Mouse (Mus musculus): Measurements from ENCODE around the gene Cadm2. TPM values are rescaled to one million over a fixed set of nuclear protein-coding genes. Genes with fewer than 3 reads are reported as not detected.

Cadm2 gene
- polyA plus RNA-seq, 1 experiment from 2014 or later, result 65.6 TPM

- H3K4me2 ChIP-seq (ENCODE audit: low read depth, low read length), result no peak overlapping the region
- no peak overlapping the region for H3K27ac ChIP-seq (ENCODE audit: low read depth, low read length)
- H3K36me3 ChIP-seq (ENCODE audit: control insufficient read depth, insufficient read depth, low read length), result no peaks in the 10 kb centered on the region
- H3K4me1 ChIP-seq (ENCODE audit: control insufficient read depth, insufficient read depth, low read length), result no peaks in the 10 kb centered on the region
- H3K4me3 ChIP-seq (ENCODE audit: low read depth, low read length), result no peak overlapping the region
- no peak for ATAC-seq (ENCODE audit: low read depth)
- H3K9ac ChIP-seq (replicated peaks; ENCODE audit: low read depth, low read length), result no peak overlapping the region
- H3K9me3 ChIP-seq (ENCODE audit: control insufficient read depth, low read length), result no peaks in the 10 kb centered on the region
- no peaks in the 10 kb centered on the region for H3K27me3 ChIP-seq (ENCODE audit: control insufficient read depth, insufficient read depth, low read length)
- WGBS, result 87% methylated on average over 4 of the region's 4 CpGs
Observed at GRCm38 (mm10) chr16:66643606-66644005, 977.1 kb downstream of the Cadm2 start.

DNA sequence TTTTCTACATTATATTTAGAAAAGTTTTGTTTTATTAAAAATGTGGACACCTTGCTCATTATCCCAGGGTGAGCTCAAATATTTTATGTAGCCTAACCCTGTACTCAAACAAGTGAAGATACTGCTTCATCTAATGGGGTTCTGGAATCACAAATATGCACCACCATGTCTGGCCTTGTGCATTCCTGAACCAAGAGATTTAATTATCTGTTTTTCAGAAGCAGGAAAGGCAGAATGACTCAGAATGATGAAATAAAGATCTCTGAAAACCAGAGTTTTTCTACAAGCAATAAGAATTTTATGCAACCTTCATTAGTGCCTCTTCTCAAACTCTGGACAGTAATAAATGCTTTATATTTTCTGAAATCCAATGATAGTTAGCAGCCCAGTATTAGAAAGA lies 993.2 kb downstream of the Cadm2 start:
- no peaks in the 10 kb centered on the region for H3K9me3 ChIP-seq (ENCODE audit: control insufficient read depth, low read length)
- H3K4me3 ChIP-seq (ENCODE audit: low read depth, low read length), result no peak overlapping the region
- no peak overlapping the region for H3K27ac ChIP-seq (ENCODE audit: low read depth, low read length)
- no peak overlapping the region for H3K9ac ChIP-seq (replicated peaks; ENCODE audit: low read depth, low read length)
- no peaks in the 10 kb centered on the region for H3K36me3 ChIP-seq (ENCODE audit: control insufficient read depth, insufficient read depth, low read length)
- H3K4me2 ChIP-seq (ENCODE audit: low read depth, low read length), result no peak overlapping the region
- no peaks in the 10 kb centered on the region for H3K4me1 ChIP-seq (ENCODE audit: control insufficient read depth, insufficient read depth, low read length)
- no peaks in the 10 kb centered on the region for H3K27me3 ChIP-seq (ENCODE audit: control insufficient read depth, insufficient read depth, low read length)
- ATAC-seq (ENCODE audit: low read depth), result no peak

GRCm38 (mm10) chr16:66622423-66622822 lies 998.3 kb downstream of the Cadm2 start:
- no peaks in the 10 kb centered on the region for H3K36me3 ChIP-seq (ENCODE audit: control insufficient read depth, insufficient read depth, low read length)
- ATAC-seq (ENCODE audit: low read depth), result no peak
- H3K27me3 ChIP-seq (ENCODE audit: control insufficient read depth, insufficient read depth, low read length), result no peaks in the 10 kb centered on the region
- no peak overlapping the region for H3K9ac ChIP-seq (replicated peaks; ENCODE audit: low read depth, low read length)
- H3K4me1 ChIP-seq (ENCODE audit: control insufficient read depth, insufficient read depth, low read length), result no peaks in the 10 kb centered on the region
- WGBS, result 53% methylated on average over 1 of the region's 1 CpGs
- H3K4me2 ChIP-seq (ENCODE audit: low read depth, low read length), result no peak overlapping the region
- no peak overlapping the region for H3K27ac ChIP-seq (ENCODE audit: low read depth, low read length)
- H3K9me3 ChIP-seq (ENCODE audit: control insufficient read depth, low read length), result no peaks in the 10 kb centered on the region
- H3K4me3 ChIP-seq (ENCODE audit: low read depth, low read length), result no peak overlapping the region

- Histone ChIP-seq H3K9me3 (ENCODE audit: control insufficient read depth, low read length) (no peaks in the 10 kb centered on the region), H3K9ac (replicated peaks; ENCODE audit: low read depth, low read length) (no peak overlapping the region), H3K27ac (ENCODE audit: low read depth, low read length) (no peak overlapping the region), H3K27me3 (ENCODE audit: control insufficient read depth, insufficient read depth, low read length) (no peaks in the 10 kb centered on the region), H3K4me1 (ENCODE audit: control insufficient read depth, insufficient read depth, low read length) (no peaks in the 10 kb centered on the region), H3K36me3 (ENCODE audit: control insufficient read depth, insufficient read depth, low read length) (no peaks in the 10 kb centered on the region), H3K4me2 (ENCODE audit: low read depth, low read length) (no peak overlapping the region), H3K4me3 (ENCODE audit: low read depth, low read length) (no peak overlapping the region)
- 38% methylated on average over 5 of the region's 5 CpGs for WGBS
- peak; percentile 46; the same call in 1 of the 2 replicates for ATAC-seq (ENCODE audit: low read depth)
Observed at GRCm38 (mm10) chr16:66612624-66613023, 1008.1 kb downstream of the Cadm2 start.

Measured in neural tube, embryonic 14.5 days (tissue).